Mouse (Mus musculus) cerebellum, adult 11 months (tissue): ENCODE measurements around the gene Dppa4.

Experiments used
- DNase-seq: peaks from one replicate; pipeline ENCODE4 v3.0.0; 2022

Dppa4 gene

GRCm38 (mm10) chr16:48328420-48328819, 44.9 kb downstream of the Dppa4 start:
- no peak for DNase-seq

- DNase-seq, result peak; percentile 89
These were observed 48.3 kb downstream of the Dppa4 start for GRCm38 (mm10) chr16:48331822-48332221.

- DNase-seq, result no peak
These were observed 51.8 kb downstream of the Dppa4 start for GRCm38 (mm10) chr16:48335326-48335725.
